Comparison of ENCODE assay signal across 9 mouse cellular contexts in the genomic region with DNA sequence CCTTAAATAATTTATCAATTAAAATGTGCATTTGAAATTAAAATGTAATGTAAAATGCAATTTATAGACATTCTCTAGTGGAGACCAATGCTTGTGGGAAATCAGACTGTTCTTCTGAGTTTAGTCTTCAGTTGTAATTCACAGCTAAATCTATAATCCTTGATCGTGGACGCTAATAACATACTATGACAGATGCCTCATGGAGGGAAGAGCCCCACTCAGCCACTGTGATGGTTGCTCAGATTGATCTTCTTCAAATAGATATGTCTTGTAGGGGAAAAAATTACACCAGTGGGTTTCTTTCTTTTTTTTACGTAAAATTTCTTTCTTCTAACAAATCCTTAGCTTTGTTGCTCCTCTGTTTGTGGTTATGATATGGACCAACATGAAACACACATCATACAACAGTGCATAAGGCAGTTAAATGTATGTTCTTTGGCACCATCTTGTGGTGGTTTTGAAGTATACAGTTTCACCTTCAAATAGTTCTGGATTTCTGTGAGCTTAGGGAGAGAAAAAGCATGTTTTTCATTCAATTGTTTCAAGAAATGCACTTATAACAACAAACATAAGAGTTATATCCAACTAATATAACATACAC.
DNase-seq lines count a peak whose midpoint lies in the region; ATAC-seq and TF ChIP-seq lines count a peak whose summit lies in the region.
"Had no signal": no experiment of that assay in that cellular context is flagged by ENCODE, and none has a peak within 500 bp of the region (broad histone marks: within the 10 kb centered on the region; RNA-seq: fewer than 3 reads in every experiment).

No protein-coding gene starts in this region.

- no peak overlapping the region for H3K4me2 ChIP-seq in liver, postnatal 0 days (ENCODE audit: low read depth, low read length)
- no peak overlapping the region for H3K4me2 ChIP-seq in liver, embryonic 12.5 days
- no peak overlapping the region for H3K4me2 ChIP-seq in forebrain, embryonic 16.5 days (ENCODE audit: low read length)
- H3K4me2 ChIP-seq: kidney, embryonic 15.5 days had no signal

- no peaks in the 10 kb centered on the region for H3K27me3 ChIP-seq in liver, postnatal 0 days (ENCODE audit: insufficient read depth, low read length)
- no peaks in the 10 kb centered on the region for H3K27me3 ChIP-seq in liver, embryonic 12.5 days (replicated peaks)
- no peaks in the 10 kb centered on the region for H3K27me3 ChIP-seq in forebrain, embryonic 16.5 days (replicated peaks; ENCODE audit: control insufficient read depth, insufficient read depth, low read length)
- H3K27me3 ChIP-seq: kidney, embryonic 15.5 days had no signal

- no peaks in the 10 kb centered on the region for H3K4me1 ChIP-seq in liver, postnatal 0 days (ENCODE audit: insufficient read depth)
- H3K4me1 ChIP-seq in liver, embryonic 12.5 days = no peaks in the 10 kb centered on the region
- H3K4me1 ChIP-seq in forebrain, embryonic 16.5 days (replicated peaks; ENCODE audit: control insufficient read depth, insufficient read depth, low read length) = no peaks in the 10 kb centered on the region
- H3K4me1 ChIP-seq: kidney, embryonic 15.5 days had no signal

- H3K9me3 ChIP-seq in liver, postnatal 0 days (ENCODE audit: low read length) = no peaks in the 10 kb centered on the region
- no peaks in the 10 kb centered on the region for H3K9me3 ChIP-seq in liver, embryonic 12.5 days (replicated peaks)
- no peaks in the 10 kb centered on the region for H3K9me3 ChIP-seq in forebrain, embryonic 16.5 days (ENCODE audit: control insufficient read depth, low read length)
- H3K9me3 ChIP-seq: kidney, embryonic 15.5 days had no signal

- DNase-seq in cerebellum, adult 9-10 months = peak; percentile 1
- no peak for DNase-seq in cerebellum, adult 11-12 months
- no peak for DNase-seq in liver, postnatal 0 days
- peak; percentile 11 for DNase-seq in retina, adult 2 months (ENCODE audit: low read depth, low spot score)
- no peak for DNase-seq in cerebellum, postnatal 25 days

- H3K9ac ChIP-seq in liver, postnatal 0 days (replicated peaks) = no peak overlapping the region
- no peak overlapping the region for H3K9ac ChIP-seq in liver, embryonic 12.5 days
- no peak overlapping the region for H3K9ac ChIP-seq in forebrain, embryonic 16.5 days (replicated peaks; ENCODE audit: low read depth, low read length)
- H3K9ac ChIP-seq: kidney, embryonic 15.5 days had no signal

- no peak for TF ChIP-seq EP300 in liver, postnatal 0 days (IDR thresholded peaks at IDR 0.05; ENCODE audit: low read depth)

- H3K36me3 ChIP-seq in liver, postnatal 0 days (replicated peaks; ENCODE audit: insufficient read depth, low read length) = no peaks in the 10 kb centered on the region
- H3K36me3 ChIP-seq in liver, embryonic 12.5 days = no peaks in the 10 kb centered on the region
- no peaks in the 10 kb centered on the region for H3K36me3 ChIP-seq in forebrain, embryonic 16.5 days (ENCODE audit: control insufficient read depth, insufficient read depth)
- H3K36me3 ChIP-seq: kidney, embryonic 15.5 days had no signal

- H3K4me3 ChIP-seq in liver, postnatal 0 days (ENCODE audit: low read depth, low read length) = no peak overlapping the region
- no peak overlapping the region for H3K4me3 ChIP-seq in liver, embryonic 12.5 days
- H3K4me3 ChIP-seq in forebrain, embryonic 16.5 days (replicated peaks; ENCODE audit: low read length) = no peak overlapping the region
- H3K4me3 ChIP-seq: kidney, embryonic 15.5 days had no signal

- TF ChIP-seq CTCF in liver, postnatal 0 days (IDR thresholded peaks at IDR 0.05; ENCODE audit: low read depth) = peak; percentile 43

- H3K27ac ChIP-seq in liver, postnatal 0 days (ENCODE audit: low read depth) = no peak overlapping the region
- H3K27ac ChIP-seq in liver, embryonic 12.5 days = no peak overlapping the region
- H3K27ac ChIP-seq in forebrain, embryonic 16.5 days (ENCODE audit: low read length) = no peak overlapping the region
- H3K27ac ChIP-seq: kidney, embryonic 15.5 days had no signal

- 64% methylated on average over 3 of the region's 3 CpGs for WGBS in liver, postnatal 0 days (ENCODE audit: insufficient replicate concordance)
- WGBS in liver, embryonic 12.5 days (ENCODE audit: insufficient replicate concordance) = 46% methylated on average over 3 of the region's 3 CpGs
- 57% methylated on average over 3 of the region's 3 CpGs for WGBS in forebrain, embryonic 16.5 days

- ATAC-seq in liver, postnatal 0 days = no peak
- no peak for ATAC-seq in liver, embryonic 12.5 days
- ATAC-seq in forebrain, embryonic 16.5 days = peak; percentile 94
- ATAC-seq in CD4-positive, CD25-positive, alpha-beta regulatory T cell, adult 4 months = no peak

Comparison
In these comparisons a context has a peak if more than half of its experiments do, and no peak if none do; other contexts are left out.
1. DNase-seq: peak in cerebellum, adult 9-10 months (single experiment) and retina, adult 2 months (single experiment); none in cerebellum, adult 11-12 months (single experiment), liver, postnatal 0 days (single experiment) and cerebellum, postnatal 25 days (0 of 2).